Mouse (Mus musculus): ENCODE data around the gene Grik4. TPM values are rescaled to one million over a fixed set of nuclear protein-coding genes. Genes with fewer than 3 reads are reported as not detected.
A peak's percentile ranks its signal among the peaks of the same experiment; 100 is the strongest.

The Grik4 gene
- polyA plus RNA-seq, 1 experiment from 2014 or later: 1.7 TPM

DNA sequence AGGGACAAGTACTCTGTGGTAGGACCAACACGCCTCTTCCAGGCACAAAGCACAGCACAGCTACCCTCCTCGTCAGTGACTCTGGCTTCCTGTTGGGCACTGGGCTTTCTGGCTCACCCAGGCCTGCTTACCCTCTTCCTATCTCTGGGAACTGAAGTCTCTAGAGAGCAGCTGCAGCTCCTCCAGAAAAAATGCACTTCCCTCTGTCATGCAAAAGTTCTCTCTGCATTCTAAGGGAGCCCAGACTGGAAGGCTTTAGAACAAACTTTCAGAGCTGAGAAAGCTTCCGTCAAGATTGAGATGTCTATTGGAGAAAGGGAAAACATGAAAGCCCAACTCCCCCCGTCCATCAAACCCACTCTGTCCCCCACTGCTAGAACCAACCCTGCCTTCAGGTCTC lies 2.1 kb downstream of the Grik4 start:
- Histone ChIP-seq H3K36me3 (no peaks in the 10 kb centered on the region), H3K27me3 (ENCODE audit: low read depth, poor library complexity, severe bottlenecking) (peaks cover 65% of the 10 kb centered on the region), H3K4me1 (peaks cover 38% of the 10 kb centered on the region), H3K9me3 (replicated peaks) (no peaks in the 10 kb centered on the region), H3K27ac (replicated peaks) (no peak overlapping the region), H3K4me3 (no peak overlapping the region)
- DNase-seq (ENCODE audit: low spot score): no peak
- 41% methylated on average over 4 of the region's 4 CpGs for WGBS

DNA sequence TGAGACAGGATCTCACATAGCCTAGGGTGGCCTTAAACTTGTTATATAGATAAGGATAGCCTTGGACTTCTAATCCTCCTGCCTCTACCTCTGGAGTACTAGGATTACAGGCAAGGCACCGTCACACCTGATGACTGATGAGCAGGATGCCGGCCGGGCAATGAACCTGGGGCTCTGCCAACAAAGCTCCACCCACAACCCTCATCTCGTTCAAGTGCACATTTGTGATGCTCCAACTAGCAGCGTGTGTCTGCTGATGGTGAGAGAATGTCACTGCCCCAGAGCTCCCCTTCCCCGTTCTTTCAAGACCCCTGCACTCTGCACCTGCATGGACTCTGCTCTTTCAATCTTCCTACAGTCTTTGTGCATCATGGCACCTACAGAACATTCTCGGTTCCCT lies 12.1 kb downstream of the Grik4 start:
- H3K36me3 ChIP-seq: no peaks in the 10 kb centered on the region
- 80% methylated on average over 7 of the region's 7 CpGs for WGBS
- no peak for DNase-seq (ENCODE audit: low spot score)
- H3K4me3 ChIP-seq: no peak overlapping the region
- H3K9me3 ChIP-seq (replicated peaks): no peaks in the 10 kb centered on the region
- H3K27me3 ChIP-seq (ENCODE audit: low read depth, poor library complexity, severe bottlenecking): peaks cover 31% of the 10 kb centered on the region
- peaks cover 18% of the 10 kb centered on the region for H3K4me1 ChIP-seq
- H3K27ac ChIP-seq (replicated peaks): no peak overlapping the region

DNA sequence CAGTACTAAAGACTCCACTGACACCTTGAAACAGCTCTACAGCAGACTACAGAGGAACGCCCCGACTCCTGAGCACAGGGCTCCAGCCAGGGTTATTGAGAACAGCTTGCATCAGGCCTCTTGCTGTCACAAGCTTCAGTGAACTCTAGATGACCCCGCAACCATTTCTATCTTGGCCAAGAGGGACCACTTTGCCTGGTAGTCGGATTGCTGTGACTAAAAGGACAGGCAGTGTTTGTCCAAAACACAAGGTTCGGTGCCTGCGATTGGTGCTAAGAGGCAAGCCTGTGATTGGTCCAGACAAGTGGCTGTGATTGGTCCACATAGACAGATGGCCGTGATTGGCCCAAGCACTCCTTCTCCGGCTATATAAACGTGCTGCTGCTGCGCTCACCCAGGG lies 16.8 kb downstream of the Grik4 start:
- Histone ChIP-seq H3K27ac (replicated peaks) (no peak overlapping the region), H3K4me1 (peaks cover 30% of the 10 kb centered on the region), H3K36me3 (no peaks in the 10 kb centered on the region), H3K9me3 (replicated peaks) (no peaks in the 10 kb centered on the region), H3K27me3 (ENCODE audit: low read depth, poor library complexity, severe bottlenecking) (0 out of 2 replicates have a peak, but pooled peaks cover 11% of the 10 kb centered on the region), H3K4me3 (no peak overlapping the region)
- no peak for DNase-seq (ENCODE audit: low spot score)
- 85% methylated on average over 10 of the region's 10 CpGs for WGBS

DNA sequence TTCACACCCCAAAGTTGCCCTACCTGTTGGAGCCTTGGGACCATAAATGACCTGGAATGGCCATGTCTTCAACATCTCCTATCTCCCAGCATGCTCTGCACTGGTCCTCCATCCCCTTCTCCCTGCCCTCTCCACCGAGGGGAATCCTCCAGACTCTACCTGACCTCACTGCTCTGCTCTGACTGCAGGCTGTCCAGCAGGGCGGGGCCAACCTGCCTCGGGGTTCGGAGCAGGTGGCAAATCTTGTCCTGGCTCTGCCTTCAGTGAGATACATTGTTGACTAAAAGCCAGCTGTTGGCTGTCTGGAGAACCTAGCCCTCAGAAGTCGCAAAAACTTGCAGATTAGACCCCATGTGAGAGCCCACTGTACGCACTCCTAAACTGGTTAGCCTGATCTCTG lies 17.7 kb downstream of the Grik4 start:
- Histone ChIP-seq H3K9me3 (replicated peaks) (no peaks in the 10 kb centered on the region), H3K27me3 (ENCODE audit: low read depth, poor library complexity, severe bottlenecking) (peaks cover 5% of the 10 kb centered on the region; the same call in 1 of the 2 replicates), H3K27ac (replicated peaks) (no peak overlapping the region), H3K4me3 (no peak overlapping the region), H3K36me3 (no peaks in the 10 kb centered on the region), H3K4me1 (peaks cover 33% of the 10 kb centered on the region)
- no peak for DNase-seq (ENCODE audit: low spot score)
- 83% methylated on average over 6 of the region's 6 CpGs for WGBS

DNA sequence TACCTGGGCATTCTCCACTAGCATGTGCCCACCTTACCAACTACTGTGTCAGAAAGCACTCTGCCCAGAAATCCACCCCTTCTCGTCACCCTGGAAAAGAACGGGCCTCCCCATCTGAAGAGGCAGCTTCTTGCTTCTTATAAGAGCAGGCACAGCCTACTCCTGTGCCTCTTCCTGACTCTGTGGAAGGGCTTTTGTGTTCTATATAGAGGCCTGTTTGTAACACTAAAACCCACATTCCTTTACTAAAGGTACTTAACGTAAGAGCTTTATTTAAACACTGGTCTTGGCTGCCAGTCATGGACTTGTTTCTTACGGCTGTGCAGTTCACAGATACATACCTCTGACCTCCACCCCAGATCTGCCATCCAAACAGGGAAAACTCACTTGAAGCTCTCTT lies 22.5 kb downstream of the Grik4 start:
- no peaks in the 10 kb centered on the region; the same call in 1 of the 2 replicates for H3K27me3 ChIP-seq (ENCODE audit: low read depth, poor library complexity, severe bottlenecking)
- peaks cover 27% of the 10 kb centered on the region for H3K4me1 ChIP-seq
- no peaks in the 10 kb centered on the region for H3K9me3 ChIP-seq (replicated peaks)
- WGBS: 75% methylated on average over 4 of the region's 4 CpGs
- no peaks in the 10 kb centered on the region for H3K36me3 ChIP-seq
- no peak for DNase-seq (ENCODE audit: low spot score)
- no peak overlapping the region for H3K27ac ChIP-seq (replicated peaks)
- no peak overlapping the region for H3K4me3 ChIP-seq

GRCm38 (mm10) chr9:42920190-42920589 lies 24.1 kb downstream of the Grik4 start:
- peak; percentile 33 for DNase-seq (ENCODE audit: low spot score)
- Histone ChIP-seq H3K36me3 (no peaks in the 10 kb centered on the region), H3K4me3 (no peak overlapping the region), H3K4me1 (peaks cover 27% of the 10 kb centered on the region), H3K27me3 (ENCODE audit: low read depth, poor library complexity, severe bottlenecking) (no peaks in the 10 kb centered on the region; the same call in 1 of the 2 replicates), H3K9me3 (replicated peaks) (no peaks in the 10 kb centered on the region), H3K27ac (replicated peaks) (peak overlapping the region; percentile 42; the same call in 1 of the 2 replicates)
- 50% methylated on average over 7 of the region's 7 CpGs for WGBS

DNA sequence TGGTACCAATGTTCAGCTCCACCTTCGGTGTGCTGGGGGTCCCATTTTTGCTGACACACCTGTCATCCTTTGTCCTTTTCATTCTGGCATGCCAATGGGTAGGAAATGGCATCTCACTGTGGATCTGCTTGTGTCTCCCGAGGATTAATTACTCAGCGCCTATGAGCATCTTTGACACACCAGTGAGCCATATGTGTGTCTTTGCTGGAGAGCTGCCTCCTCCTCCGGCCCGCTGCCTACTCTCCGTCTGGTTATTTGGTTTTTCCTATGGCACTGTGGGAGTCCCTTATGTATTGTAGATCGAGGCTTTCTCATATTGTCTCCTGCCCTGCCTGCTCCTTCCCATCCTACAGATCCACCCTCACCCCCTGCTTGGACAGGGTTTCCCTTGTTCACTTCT lies 26.4 kb downstream of the Grik4 start:
- H3K36me3 ChIP-seq: no peaks in the 10 kb centered on the region
- 89% methylated on average over 7 of the region's 7 CpGs for WGBS

GRCm38 (mm10) chr9:42913201-42913600 lies 31.1 kb downstream of the Grik4 start:
- no peak for DNase-seq (ENCODE audit: low spot score)
- Histone ChIP-seq H3K4me1 (peaks cover 15% of the 10 kb centered on the region), H3K4me3 (no peak overlapping the region), H3K27ac (replicated peaks) (no peak overlapping the region), H3K9me3 (replicated peaks) (no peaks in the 10 kb centered on the region), H3K27me3 (ENCODE audit: low read depth, poor library complexity, severe bottlenecking) (no peaks in the 10 kb centered on the region), H3K36me3 (no peaks in the 10 kb centered on the region)
- 87% methylated on average over 2 of the region's 2 CpGs for WGBS

More for the DNA sequence above, 26.4 kb downstream of the Grik4 start:
- H3K4me3 ChIP-seq: no peak overlapping the region
- no peak overlapping the region for H3K27ac ChIP-seq (replicated peaks)
- DNase-seq (ENCODE audit: low spot score): no peak
- no peaks in the 10 kb centered on the region; the same call in 1 of the 2 replicates for H3K27me3 ChIP-seq (ENCODE audit: low read depth, poor library complexity, severe bottlenecking)
- H3K4me1 ChIP-seq: peaks cover 16% of the 10 kb centered on the region
- no peaks in the 10 kb centered on the region for H3K9me3 ChIP-seq (replicated peaks)

GRCm38 (mm10) chr9:42908657-42909313 lies 35.5 kb downstream of the Grik4 start:
- Histone ChIP-seq H3K36me3 (no peaks in the 10 kb centered on the region), H3K4me3 (no peak overlapping the region), H3K27me3 (ENCODE audit: low read depth, poor library complexity, severe bottlenecking) (no peaks in the 10 kb centered on the region; the same call in 1 of the 2 replicates), H3K27ac (replicated peaks) (peak overlapping the region; percentile 42), H3K4me1 (peaks cover 38% of the 10 kb centered on the region), H3K9me3 (replicated peaks) (no peaks in the 10 kb centered on the region)
- 53% methylated on average over 8 of the region's 8 CpGs for WGBS
- DNase-seq (ENCODE audit: low spot score): peak; percentile 29

DNA sequence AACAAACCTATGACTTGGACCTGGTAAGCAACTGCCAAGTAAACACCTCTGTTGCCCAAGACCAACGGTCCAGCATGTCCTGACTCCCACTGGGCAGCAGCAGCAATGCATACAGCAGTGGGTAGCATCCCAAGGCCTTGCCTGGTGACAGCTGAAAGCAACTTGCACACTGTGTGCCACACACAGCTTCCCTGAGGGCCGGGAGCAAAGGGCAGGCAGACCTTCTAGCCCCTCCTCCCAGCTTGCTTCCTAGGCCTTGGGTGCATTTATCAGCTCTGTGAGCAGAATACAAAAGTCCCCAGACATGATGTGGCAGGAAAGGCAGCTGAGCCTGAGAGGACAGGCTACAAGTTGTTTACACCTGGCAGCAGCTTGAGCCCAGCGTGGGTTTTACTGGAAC lies 37.3 kb downstream of the Grik4 start:
- Histone ChIP-seq H3K36me3 (no peaks in the 10 kb centered on the region), H3K9me3 (replicated peaks) (no peaks in the 10 kb centered on the region), H3K4me1 (peaks cover 39% of the 10 kb centered on the region), H3K4me3 (no peak overlapping the region), H3K27me3 (ENCODE audit: low read depth, poor library complexity, severe bottlenecking) (peaks cover 9% of the 10 kb centered on the region), H3K27ac (replicated peaks) (peak overlapping the region; percentile 69)
- WGBS: 41% methylated on average over 3 of the region's 3 CpGs
- DNase-seq (ENCODE audit: low spot score): no peak

- WGBS: 1% methylated on average over 11 of the region's 11 CpGs
- Histone ChIP-seq H3K27ac (replicated peaks) (peak overlapping the region; percentile 89), H3K27me3 (ENCODE audit: low read depth, poor library complexity, severe bottlenecking) (peaks cover 90% of the 10 kb centered on the region), H3K9me3 (replicated peaks) (no peaks in the 10 kb centered on the region), H3K36me3 (no peaks in the 10 kb centered on the region), H3K4me1 (peaks cover 46% of the 10 kb centered on the region), H3K4me3 (peak overlapping the region; percentile 64)
- peak; percentile 61 for DNase-seq (ENCODE audit: low spot score)
Observed at GRCm38 (mm10) chr9:42898091-42898591, 46.2 kb downstream of the Grik4 start.

DNA sequence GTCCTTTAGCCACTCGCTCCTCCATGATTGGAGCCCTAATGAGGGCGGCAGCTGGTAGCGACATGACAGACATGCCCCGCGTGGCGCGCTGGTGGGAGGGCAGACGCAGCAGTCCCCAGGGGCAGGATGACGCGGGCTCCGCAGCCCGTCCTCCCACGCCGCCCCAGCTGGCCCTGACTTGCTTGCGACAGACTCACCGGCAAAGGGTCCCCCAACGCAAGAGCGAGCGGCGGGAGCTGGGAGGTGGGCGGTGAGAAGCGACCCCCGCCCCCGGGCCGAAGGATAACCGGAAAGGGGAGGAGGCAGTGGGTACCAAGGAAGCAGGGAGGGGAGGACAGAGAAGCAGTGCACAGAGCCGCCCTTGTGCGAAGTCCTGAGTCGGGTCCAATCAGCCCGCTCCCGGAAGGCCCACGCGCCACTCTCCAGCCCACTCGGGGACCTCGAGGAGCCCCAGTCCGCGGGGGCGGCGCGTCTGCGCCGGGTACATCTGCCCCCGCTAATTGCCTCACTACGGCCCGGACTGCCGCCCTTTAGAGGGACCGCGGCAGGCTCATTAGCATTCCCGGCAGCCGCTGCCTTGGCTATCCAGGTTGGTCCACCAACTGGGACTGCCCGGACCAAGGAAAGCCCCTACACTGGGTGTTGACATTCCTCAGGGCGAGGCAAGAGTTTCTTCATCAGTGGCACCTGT lies 46.8 kb downstream of the Grik4 start:
- Histone ChIP-seq H3K36me3 (no peaks in the 10 kb centered on the region), H3K9me3 (replicated peaks) (no peaks in the 10 kb centered on the region), H3K4me3 (peak overlapping the region; percentile 64), H3K27me3 (ENCODE audit: low read depth, poor library complexity, severe bottlenecking) (peaks cover 86% of the 10 kb centered on the region), H3K4me1 (peaks cover 46% of the 10 kb centered on the region), H3K27ac (replicated peaks) (peak overlapping the region; percentile 89)
- peak; percentile 73 for DNase-seq (ENCODE audit: low spot score)
- under 1% methylated on average over 52 of the region's 52 CpGs for whole genome bisulfite sequencing
